Mouse (Mus musculus) heart, adult 2 months (tissue): Measurements from ENCODE around the gene Zfp263.

Source experiments
- CTCF ChIP-seq: fragments of 200-600 bp; IDR thresholded peaks from 2 replicates; pipeline ENCODE4 v1.8.1; 2022; ENCODE audit warnings: antibody characterized with exemption, mild to moderate bottlenecking, moderate library complexity
- EP300 ChIP-seq: fragments of 200-500 bp; IDR thresholded peaks from 2 replicates; pipeline ENCODE4 v1.6.1; 2011; ENCODE audit warnings: low read depth, low read length, control low read depth; ENCODE audit not compliant: insufficient read depth
- POLR2A ChIP-seq: fragments of 200-500 bp; IDR thresholded peaks from 2 replicates; pipeline ENCODE4 v1.6.1; 2011; ENCODE audit warnings: mild to moderate bottlenecking, low read depth, low read length, control low read depth; ENCODE audit not compliant: insufficient read depth

DNA sequence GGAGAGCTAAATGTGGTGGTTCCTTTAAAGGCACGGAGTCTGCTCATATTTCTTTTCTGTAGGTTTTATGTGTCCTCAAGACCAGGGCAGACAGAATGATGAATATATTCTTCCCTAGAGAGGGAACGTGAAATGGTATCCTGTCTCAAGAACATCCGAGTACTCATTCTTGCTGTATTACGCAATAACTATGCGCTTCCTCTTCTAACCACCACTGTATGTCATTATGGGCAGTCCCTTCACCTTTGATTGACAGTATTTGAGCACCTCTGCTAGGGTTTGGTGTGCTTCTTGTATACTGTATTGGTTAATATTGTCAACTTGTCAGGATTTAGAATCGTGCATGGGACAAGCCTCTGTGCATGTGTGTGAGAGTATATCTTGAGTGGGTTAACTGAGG is 37.2 kb upstream of the Zfp263 start:
- TF ChIP-seq CTCF (no peak), POLR2A (no peak), EP300 (no peak)
